ENCODE assay signal across 9 mouse cellular contexts in genomic region chr2:119797279-119797783, GRCm38 (mm10). TPM values are rescaled to one million over a fixed set of nuclear protein-coding genes. Genes with fewer than 3 reads are reported as not detected.
DNase-seq lines count a peak whose midpoint lies in the region; ATAC-seq and TF ChIP-seq lines count a peak whose summit lies in the region.
"Had no signal": no experiment of that assay in that cellular context is flagged by ENCODE, and none has a peak within 500 bp of the region (broad histone marks: within the 10 kb centered on the region; RNA-seq: fewer than 3 reads in every experiment).

Gene Tyro3 (plus strand): TSS chr2:119797733.

- H3K36me3 ChIP-seq in heart, embryonic 14.5 days (ENCODE audit: control insufficient read depth, insufficient read depth, low read length), result no peaks in the 10 kb centered on the region
- H3K36me3 ChIP-seq in ES-Bruce4 (ENCODE audit: control insufficient read depth, insufficient read depth, low read length, poor library complexity, severe bottlenecking), result no peaks in the 10 kb centered on the region
- no peaks in the 10 kb centered on the region for H3K36me3 ChIP-seq in forebrain, embryonic 14.5 days (ENCODE audit: control insufficient read depth, insufficient read depth, low read length)
- H3K36me3 ChIP-seq in limb, embryonic 10.5 days, result peaks cover 5% of the 10 kb centered on the region
- H3K36me3 ChIP-seq: G1E had no signal

- WGBS in heart, embryonic 14.5 days, result 43% methylated on average over 5 of the region's 5 CpGs
- WGBS in forebrain, embryonic 14.5 days, result 63% methylated on average over 5 of the region's 5 CpGs
- whole genome bisulfite sequencing in limb, embryonic 10.5 days, result 66% methylated on average over 5 of the region's 5 CpGs

- peak within 1 kb of the TSS; percentile 9 to 35; a peak in 2 of 4 replicates for H3K27ac ChIP-seq in heart, embryonic 14.5 days (replicated peaks in 1 of 2; ENCODE audit: control insufficient read depth in 1 of 2, insufficient read depth in 1 of 2, low read depth in 2 of 2, low read length in 2 of 2)
- no peak within 1 kb of the TSS for H3K27ac ChIP-seq in ES-Bruce4 (ENCODE audit: insufficient read depth, low read length)
- H3K27ac ChIP-seq in forebrain, embryonic 14.5 days (ENCODE audit: low read depth, low read length), result no peak within 1 kb of the TSS
- no peak within 1 kb of the TSS for H3K27ac ChIP-seq in limb, embryonic 10.5 days

- intact Hi-C loops in heart, postnatal 14 days (cut with DNase I), result loop anchor here (5.0 kb wide), 2 partner anchors 75 to 100 kb away; partner anchors contain the start of gene Mga

- no peaks in the 10 kb centered on the region for H3K9me3 ChIP-seq in heart, embryonic 14.5 days (ENCODE audit: control insufficient read depth, low read length)
- H3K9me3 ChIP-seq in ES-Bruce4 (replicated peaks; ENCODE audit: control insufficient read depth, insufficient read depth, low read length, poor library complexity, severe bottlenecking), result no peaks in the 10 kb centered on the region
- no peaks in the 10 kb centered on the region for H3K9me3 ChIP-seq in forebrain, embryonic 14.5 days (replicated peaks; ENCODE audit: control insufficient read depth, low read length)
- H3K9me3 ChIP-seq in limb, embryonic 10.5 days (replicated peaks), result no peaks in the 10 kb centered on the region
- H3K9me3 ChIP-seq: G1E had no signal

- TF ChIP-seq CTCF in ES-Bruce4 (IDR thresholded peaks at IDR 0.05; ENCODE audit: low read depth, low read length), result no peak

- no peak for ATAC-seq in heart, embryonic 14.5 days (ENCODE audit: insufficient number of reproducible peaks, insufficient read depth, low FRiP score, low read depth)
- ATAC-seq in forebrain, embryonic 14.5 days, result no peak
- ATAC-seq in CD4-positive, CD25-positive, alpha-beta regulatory T cell, adult 4 months, result no peak

- H3K4me3 ChIP-seq in heart, embryonic 14.5 days (ENCODE audit: control insufficient read depth in 1 of 2, insufficient read depth in 1 of 2, low read depth in 1 of 2, low read length in 2 of 2), result no peak within 1 kb of the TSS
- H3K4me3 ChIP-seq in ES-Bruce4 (ENCODE audit: low read depth, low read length), result no peak within 1 kb of the TSS
- H3K4me3 ChIP-seq in forebrain, embryonic 14.5 days (ENCODE audit: low read depth, low read length), result no peak within 1 kb of the TSS
- no peak within 1 kb of the TSS for H3K4me3 ChIP-seq in limb, embryonic 10.5 days

- peaks cover 15 to 24% of the 10 kb centered on the region in 2 experiments for H3K4me1 ChIP-seq in heart, embryonic 14.5 days (ENCODE audit: control insufficient read depth in 2 of 2, insufficient read depth in 2 of 2, low read length in 2 of 2)
- H3K4me1 ChIP-seq in ES-Bruce4 (ENCODE audit: control insufficient read depth, insufficient read depth, low read length), result peaks cover 8% of the 10 kb centered on the region
- H3K4me1 ChIP-seq in forebrain, embryonic 14.5 days (ENCODE audit: control insufficient read depth, insufficient read depth, low read length), result peaks cover 16% of the 10 kb centered on the region
- peaks cover 39% of the 10 kb centered on the region for H3K4me1 ChIP-seq in limb, embryonic 10.5 days

- peaks cover 7% of the 10 kb centered on the region for H3K27me3 ChIP-seq in heart, embryonic 14.5 days (ENCODE audit: control insufficient read depth, insufficient read depth, low read length)
- H3K27me3 ChIP-seq in ES-Bruce4 (ENCODE audit: control insufficient read depth, insufficient read depth, low read length, poor library complexity, severe bottlenecking), result no peaks in the 10 kb centered on the region
- H3K27me3 ChIP-seq in forebrain, embryonic 14.5 days (replicated peaks; ENCODE audit: control insufficient read depth, insufficient read depth, low read length), result no peaks in the 10 kb centered on the region
- peaks cover 48% of the 10 kb centered on the region for H3K27me3 ChIP-seq in limb, embryonic 10.5 days (ENCODE audit: low read depth, poor library complexity, severe bottlenecking)

- H3K4me2 ChIP-seq in heart, embryonic 14.5 days (ENCODE audit: low read length), result peak within 1 kb of the TSS; percentile 99
- no peak within 1 kb of the TSS for H3K4me2 ChIP-seq in forebrain, embryonic 14.5 days (ENCODE audit: low read length)

- no peak for TF ChIP-seq EP300 in ES-Bruce4 (IDR thresholded peaks at IDR 0.05; ENCODE audit: insufficient read depth, low read depth, low read length)

- no peak within 1 kb of the TSS for H3K9ac ChIP-seq in heart, embryonic 14.5 days (ENCODE audit: low read length)
- H3K9ac ChIP-seq in ES-Bruce4 (ENCODE audit: low read depth, poor library complexity, severe bottlenecking), result no peak within 1 kb of the TSS
- no peak within 1 kb of the TSS for H3K9ac ChIP-seq in forebrain, embryonic 14.5 days (ENCODE audit: low read length)

- DNase-seq in heart, postnatal 14 days, result no peak
- DNase-seq in forebrain, embryonic 14.5 days (ENCODE audit: low spot score), result no peak
- peak; percentile 23 for DNase-seq in limb, embryonic 10.5 days (ENCODE audit: low spot score)
- DNase-seq in cerebellum, postnatal 14 days, result no peak
- DNase-seq in spleen, postnatal 4 days (ENCODE audit: low spot score in 2 of 2), result no peak

- no peak for TF ChIP-seq POLR2A in ES-Bruce4 (IDR thresholded peaks at IDR 0.05; ENCODE audit: insufficient read depth, low read length)

RNA-seq across cellular contexts. Expression of gene Tyro3, which starts in this region (rescaled TPM):
- polyA plus RNA-seq in heart, embryonic 14.5 days (2014; fragmentation: Nextera tagmentation; extraction: Ambion mirVana), result 6.4 and 6.6 TPM in 2 replicates
- 1 to 10 TPM; 2.1 to 4.5 TPM for total RNA-seq in heart, postnatal 14 days (2021)
- 38.4 and 45.2 TPM in 2 replicates for polyA plus RNA-seq in ES-Bruce4 (2011; ENCODE audit: insufficient read depth, insufficient read length, low read depth, missing spikeins)
- 14.3 TPM in 2 replicates for polyA plus RNA-seq in forebrain, embryonic 14.5 days (2014; fragmentation: Nextera tagmentation; extraction: Ambion mirVana)
- 22.7 and 30.0 TPM in 2 replicates for polyA plus RNA-seq in limb, embryonic 10.5 days (2016; fragmentation: Nextera tagmentation; extraction: Ambion mirVana)
- polyA plus RNA-seq in CD4-positive, CD25-positive, alpha-beta regulatory T cell, adult 4 months (2017; shearing (Covaris generic)), result 1 to 10 TPM; 1.1 to 1.3 TPM

Comparison
In these comparisons a context has a peak if more than half of its experiments do, and no peak if none do; other contexts are left out.
1. H3K27ac ChIP-seq: peak in heart, embryonic 14.5 days (2 of 2); none in ES-Bruce4 (single experiment), forebrain, embryonic 14.5 days (single experiment) and limb, embryonic 10.5 days (single experiment).